Mouse (Mus musculus): ENCODE measurements at regions not wholly inside any gene's neighbourhood (a gene's known extent, or its start where the extent isn't known, plus 50 kb on each side); places are given as distances from the start of the nearest gene placed in this dataset.

GRCm38 (mm10) chr4:8374737-8375489 lies 136.1 kb upstream of the Car8 start:
- DNase-seq (ENCODE audit: low spot score in 2 of 2): peak in 1 of 2 experiments; percentile 28

- DNase-seq (ENCODE audit: low spot score in 2 of 2): no peak
These were observed 135.2 kb upstream of the Car8 start for GRCm38 (mm10) chr4:8374061-8374460.

- no peak for DNase-seq (ENCODE audit: low spot score in 2 of 2)
These were observed 133.2 kb upstream of the Car8 start for GRCm38 (mm10) chr4:8372069-8372468.

- no peak for DNase-seq (ENCODE audit: low spot score in 2 of 2)
These were observed 131.9 kb upstream of the Car8 start for GRCm38 (mm10) chr4:8370786-8371185.

- no peak for DNase-seq (ENCODE audit: low spot score in 2 of 2)
These were observed 128.8 kb upstream of the Car8 start for GRCm38 (mm10) chr4:8367487-8368276.

- DNase-seq (ENCODE audit: low spot score in 2 of 2): no peak
These were observed 128.1 kb upstream of the Car8 start for GRCm38 (mm10) chr4:8366978-8367377.

- DNase-seq (ENCODE audit: low spot score in 2 of 2): no peak
These were observed 123.6 kb upstream of the Car8 start for GRCm38 (mm10) chr4:8362409-8362808.

GRCm38 (mm10) chr4:8361931-8362330 lies 123.1 kb upstream of the Car8 start:
- no peak for DNase-seq (ENCODE audit: low spot score in 2 of 2)

- DNase-seq (ENCODE audit: low spot score in 2 of 2): no peak
These were observed 122.5 kb upstream of the Car8 start for GRCm38 (mm10) chr4:8361305-8361704.

- DNase-seq (ENCODE audit: low spot score in 2 of 2): no peak
These were observed 118.6 kb upstream of the Car8 start for GRCm38 (mm10) chr4:8357443-8357842.

GRCm38 (mm10) chr4:8341928-8342327 lies 103.1 kb upstream of the Car8 start:
- no peak for DNase-seq (ENCODE audit: low spot score in 2 of 2)

GRCm38 (mm10) chr4:8309241-8309987 lies 70.6 kb upstream of the Car8 start:
- no peak for DNase-seq (ENCODE audit: low spot score in 2 of 2)

- no peak for DNase-seq (ENCODE audit: low spot score in 2 of 2)
These were observed 53.7 kb upstream of the Car8 start for GRCm38 (mm10) chr4:8292563-8292962.

- no peak for DNase-seq (ENCODE audit: low spot score in 2 of 2)
These were observed 53.0 kb upstream of the Car8 start for GRCm38 (mm10) chr4:8291528-8292492.

- DNase-seq (ENCODE audit: low spot score in 2 of 2): no peak
These were observed 51.1 kb upstream of the Car8 start for GRCm38 (mm10) chr4:8289901-8290300.
